Mouse (Mus musculus) midbrain, embryonic 10.5 days (tissue): ENCODE measurements around the gene Oas2. TPM values are rescaled to one million over a fixed set of nuclear protein-coding genes. Genes with fewer than 3 reads are reported as not detected.
"Not testable (repeated sequence)": the region's sequence is repeated elsewhere in the genome, so short reads cannot be mapped to it uniquely, and the experiment has no call there.

Experiments
- DNase-seq: peaks from one replicate; pipeline ENCODE4 v3.0.0-alpha.2; 2017; ENCODE audit warnings: low spot score
- H3K27ac ChIP-seq: fragments of 300-500 bp; sonication (generic); replicated peaks from 2 replicates; pipeline ENCODE4 v1.5.1; 2016; ENCODE audit warnings: mild to moderate bottlenecking
- H3K27me3 ChIP-seq: fragments of 300-500 bp; sonication (generic); 2 replicates; pipeline ENCODE4 v1.6.1; 2016; ENCODE audit warnings: low read depth, mild to moderate bottlenecking; ENCODE audit not compliant: poor library complexity, severe bottlenecking
- H3K36me3 ChIP-seq: fragments of 300-500 bp; sonication (generic); 2 replicates; pipeline ENCODE4 v1.6.1; 2016; ENCODE audit warnings: mild to moderate bottlenecking, moderate library complexity
- H3K4me1 ChIP-seq: fragments of 300-500 bp; sonication (generic); 2 replicates; pipeline ENCODE4 v1.6.1; 2016
- H3K4me3 ChIP-seq: fragments of 300-500 bp; sonication (generic); 2 replicates; pipeline ENCODE4 v1.5.1; 2016; ENCODE audit warnings: mild to moderate bottlenecking, moderate library complexity
- H3K9me3 ChIP-seq: fragments of 300-500 bp; sonication (generic); replicated peaks from 2 replicates; pipeline ENCODE4 v1.6.1; 2016; ENCODE audit warnings: mild to moderate bottlenecking
- WGBS: fragments of 180-500 bp; shearing (Covaris S2); methylation state at CpG from one replicate; pipeline ENCODE4 v1.1.7; 2016; 5-methylcytosine and 5-hydroxymethylcytosine counted together
- polyA plus RNA-seq: library from polyadenylated mRNA; unstranded; fragments of >200 nt; fragmentation: Nextera tagmentation; extraction: Ambion mirVana; gene quantifications from 2 replicates; pipeline ENCODE4 v1.2.1, GENCODE M21; 2016

Oas2 gene
- 0.09 TPM in 1 of 2 replicates, not detected in the other for polyA plus RNA-seq

GRCm38 (mm10) chr5:120749688-120750087, at the start of gene Oas2:
TSS of gene Oas2 (minus strand) at chr5:120749853.
- Histone ChIP-seq H3K27me3 (no peaks in the 10 kb centered on the region), H3K36me3 (no peaks in the 10 kb centered on the region), H3K4me1 (no peaks in the 10 kb centered on the region), H3K27ac (no peak within 1 kb of the TSS), H3K9me3 (no peaks in the 10 kb centered on the region), H3K4me3 (no peak within 1 kb of the TSS)
- WGBS: 75% methylated on average over 5 of the region's 5 CpGs
- DNase-seq: no peak

GRCm38 (mm10) chr5:120798943-120799342, 49.3 kb upstream of the Oas2 start:
- WGBS: 63% methylated on average over 2 of the region's 2 CpGs

GRCm38 (mm10) chr5:120798147-120798546, 48.5 kb upstream of the Oas2 start:
- not testable (repeated sequence) for H3K4me3 ChIP-seq, H3K9me3 ChIP-seq, H3K27me3 ChIP-seq, DNase-seq, H3K4me1 ChIP-seq, H3K27ac ChIP-seq, H3K36me3 ChIP-seq
- 84% methylated on average over 5 of the region's 5 CpGs for WGBS

More at GRCm38 (mm10) chr5:120798943-120799342, 49.3 kb upstream of the Oas2 start:
- not testable (repeated sequence) for H3K9me3 ChIP-seq, H3K4me1 ChIP-seq, H3K27me3 ChIP-seq, H3K27ac ChIP-seq, DNase-seq, H3K4me3 ChIP-seq, H3K36me3 ChIP-seq

GRCm38 (mm10) chr5:120795480-120796034, 45.9 kb upstream of the Oas2 start, which contains the start of gene Oas1e:
TSS of gene Oas1e (minus strand) at chr5:120795530.
- H3K4me1 ChIP-seq, H3K27me3 ChIP-seq, H3K36me3 ChIP-seq, H3K4me3 ChIP-seq, H3K9me3 ChIP-seq, H3K27ac ChIP-seq, DNase-seq: not testable (repeated sequence)
- WGBS: 72% methylated on average over 9 of the region's 9 CpGs

GRCm38 (mm10) chr5:120793043-120793442, 43.4 kb upstream of the Oas2 start:
- H3K27ac ChIP-seq: no peak overlapping the region
- H3K4me3 ChIP-seq: no peak overlapping the region
- H3K9me3 ChIP-seq: no peaks in the 10 kb centered on the region
- H3K36me3 ChIP-seq: no peaks in the 10 kb centered on the region
- H3K4me1 ChIP-seq: no peaks in the 10 kb centered on the region
- WGBS: 47% methylated on average over 2 of the region's 2 CpGs
- peak; percentile 49 for DNase-seq
- no peaks in the 10 kb centered on the region for H3K27me3 ChIP-seq

GRCm38 (mm10) chr5:120787042-120787441, 37.4 kb upstream of the Oas2 start:
- Histone ChIP-seq H3K4me1 (no peaks in the 10 kb centered on the region), H3K27me3 (no peaks in the 10 kb centered on the region), H3K27ac (no peak overlapping the region), H3K4me3 (no peak overlapping the region), H3K9me3 (no peaks in the 10 kb centered on the region), H3K36me3 (no peaks in the 10 kb centered on the region)
- no peak for DNase-seq
- WGBS: 75% methylated on average over 3 of the region's 3 CpGs

- Histone ChIP-seq H3K27ac (no peak overlapping the region), H3K4me1 (no peaks in the 10 kb centered on the region), H3K4me3 (no peak overlapping the region), H3K27me3 (no peaks in the 10 kb centered on the region), H3K9me3 (no peaks in the 10 kb centered on the region), H3K36me3 (no peaks in the 10 kb centered on the region)
- WGBS: 72% methylated on average over 2 of the region's 2 CpGs
- DNase-seq: no peak
These were observed 32.8 kb upstream of the Oas2 start for GRCm38 (mm10) chr5:120782446-120782845.

- Histone ChIP-seq H3K4me1 (no peaks in the 10 kb centered on the region), H3K27me3 (no peaks in the 10 kb centered on the region), H3K9me3 (no peaks in the 10 kb centered on the region), H3K36me3 (no peaks in the 10 kb centered on the region), H3K27ac (no peak overlapping the region), H3K4me3 (no peak overlapping the region)
- WGBS: 100% methylated on average over 1 of the region's 1 CpGs
- no peak for DNase-seq
These were observed 32.0 kb upstream of the Oas2 start for GRCm38 (mm10) chr5:120781646-120782045.

- DNase-seq: no peak
- H3K4me1 ChIP-seq: no peaks in the 10 kb centered on the region
- H3K4me3 ChIP-seq: no peak overlapping the region
- 68% methylated on average over 3 of the region's 3 CpGs for WGBS
- no peak overlapping the region for H3K27ac ChIP-seq
- H3K36me3 ChIP-seq: no peaks in the 10 kb centered on the region
- H3K9me3 ChIP-seq: no peaks in the 10 kb centered on the region
- H3K27me3 ChIP-seq: no peaks in the 10 kb centered on the region
These were observed 30.3 kb upstream of the Oas2 start for GRCm38 (mm10) chr5:120779922-120780321.

- H3K9me3 ChIP-seq: no peaks in the 10 kb centered on the region
- 79% methylated on average over 2 of the region's 2 CpGs for WGBS
These were observed 29.3 kb upstream of the Oas2 start for GRCm38 (mm10) chr5:120778941-120779340.

GRCm38 (mm10) chr5:120777478-120777877, 27.8 kb upstream of the Oas2 start, which contains the start of gene Oas3:
TSS of gene Oas3 (minus strand) at chr5:120777661.
- Histone ChIP-seq H3K27me3 (no peaks in the 10 kb centered on the region), H3K36me3 (no peaks in the 10 kb centered on the region), H3K4me1 (no peaks in the 10 kb centered on the region), H3K9me3 (no peaks in the 10 kb centered on the region), H3K27ac (no peak within 1 kb of the TSS; the same call in 1 of the 2 replicates), H3K4me3 (no peak within 1 kb of the TSS)
- WGBS: 85% methylated on average over 9 of the region's 9 CpGs
- no peak for DNase-seq

More at GRCm38 (mm10) chr5:120778941-120779340, 29.3 kb upstream of the Oas2 start:
- Histone ChIP-seq H3K27me3 (no peaks in the 10 kb centered on the region), H3K36me3 (no peaks in the 10 kb centered on the region), H3K4me3 (no peak overlapping the region), H3K27ac (no peak overlapping the region), H3K4me1 (no peaks in the 10 kb centered on the region)
- no peak for DNase-seq

GRCm38 (mm10) chr5:120776801-120777200, 27.1 kb upstream of the Oas2 start:
- no peak for DNase-seq
- Histone ChIP-seq H3K27ac (no peak overlapping the region), H3K27me3 (no peaks in the 10 kb centered on the region), H3K4me3 (no peak overlapping the region), H3K9me3 (no peaks in the 10 kb centered on the region), H3K4me1 (no peaks in the 10 kb centered on the region), H3K36me3 (no peaks in the 10 kb centered on the region)
- 80% methylated on average over 5 of the region's 5 CpGs for WGBS

- no peaks in the 10 kb centered on the region for H3K4me1 ChIP-seq
- 87% methylated on average over 14 of the region's 14 CpGs for WGBS
- no peak overlapping the region for H3K27ac ChIP-seq
- no peak overlapping the region for H3K4me3 ChIP-seq
- no peaks in the 10 kb centered on the region for H3K36me3 ChIP-seq
- no peak for DNase-seq
- no peaks in the 10 kb centered on the region for H3K27me3 ChIP-seq
- H3K9me3 ChIP-seq: no peaks in the 10 kb centered on the region
These were observed 25.8 kb upstream of the Oas2 start for GRCm38 (mm10) chr5:120775287-120775985.
